Mouse (Mus musculus) heart, embryonic 10.5 days (tissue): Measurements from ENCODE around the gene Tpcn1. TPM values are rescaled to one million over a fixed set of nuclear protein-coding genes. Genes with fewer than 3 reads are reported as not detected.

Experiments used
- DNase-seq: peaks from one replicate; pipeline ENCODE4 v3.0.0-alpha.2; 2017; ENCODE audit warnings: low spot score
- H3K27ac ChIP-seq: fragments of 300-500 bp; sonication (generic); 2 replicates; pipeline ENCODE4 v1.5.1; 2016; ENCODE audit warnings: mild to moderate bottlenecking
- H3K27me3 ChIP-seq: fragments of 300-500 bp; sonication (generic); 2 replicates; pipeline ENCODE4 v1.6.1; 2016; ENCODE audit warnings: mild to moderate bottlenecking; ENCODE audit not compliant: poor library complexity, insufficient read depth, severe bottlenecking
- H3K36me3 ChIP-seq: fragments of 300-500 bp; sonication (generic); 2 replicates; pipeline ENCODE4 v1.6.1; 2016; ENCODE audit warnings: mild to moderate bottlenecking, moderate library complexity
- H3K4me1 ChIP-seq: fragments of 300-500 bp; sonication (generic); 2 replicates; pipeline ENCODE4 v1.6.1; 2016; ENCODE audit warnings: mild to moderate bottlenecking
- H3K4me3 ChIP-seq: fragments of 300-500 bp; sonication (generic); 2 replicates; pipeline ENCODE4 v1.5.1; 2016; ENCODE audit warnings: mild to moderate bottlenecking, moderate library complexity
- H3K9me3 ChIP-seq: fragments of 300-500 bp; sonication (generic); 2 replicates; pipeline ENCODE4 v1.6.1; 2016; ENCODE audit warnings: mild to moderate bottlenecking, moderate library complexity
- WGBS: fragments of 180-500 bp; shearing (Covaris S2); methylation state at CpG from one replicate; pipeline ENCODE4 v1.1.7; 2016; 5-methylcytosine and 5-hydroxymethylcytosine counted together
- polyA plus RNA-seq: library from polyadenylated mRNA; unstranded; fragments of >200 nt; fragmentation: Nextera tagmentation; extraction: Ambion mirVana; gene quantifications from 2 replicates; pipeline ENCODE4 v1.2.1, GENCODE M21; 2016

The Tpcn1 gene
- polyA plus RNA-seq, 1 experiment from 2014 or later: 21.7 TPM

DNA sequence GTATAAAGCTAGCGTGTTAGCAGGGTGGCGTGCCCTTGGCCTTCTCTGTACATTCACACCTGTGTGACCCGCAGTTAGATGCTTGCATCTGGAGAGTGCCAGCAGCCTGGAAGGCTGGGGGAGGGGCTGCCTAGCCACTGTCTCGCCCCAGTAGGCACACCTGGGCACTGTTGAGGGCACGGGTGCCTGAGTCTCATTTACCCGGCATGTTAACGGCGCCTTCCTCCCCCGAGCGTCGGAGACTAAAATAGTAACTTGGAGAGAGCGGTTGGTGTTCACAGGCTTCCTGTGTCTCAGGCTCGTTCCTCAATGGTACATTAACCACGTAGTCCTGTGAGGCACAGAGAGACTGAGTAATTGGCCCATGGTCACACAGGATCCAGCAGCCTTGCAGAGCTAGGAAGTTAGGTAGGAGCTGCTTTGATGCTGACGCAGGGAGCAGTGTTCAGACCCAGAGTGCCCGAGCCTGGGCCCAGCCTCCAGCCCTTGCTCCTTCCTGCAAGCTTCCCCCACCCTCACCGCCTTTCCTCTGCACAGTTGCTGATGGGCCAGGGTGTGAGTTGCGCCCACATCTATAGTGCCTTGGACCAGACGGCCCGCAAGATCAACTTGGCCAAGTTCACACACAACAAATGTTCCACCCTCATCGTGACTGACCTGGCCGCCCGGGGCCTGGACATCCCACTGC, 32.7 kb upstream of the Tpcn1 start:
- Histone ChIP-seq H3K4me3 (no peak overlapping the region), H3K9me3 (no peaks in the 10 kb centered on the region), H3K27ac (no peak overlapping the region), H3K27me3 (no peaks in the 10 kb centered on the region), H3K4me1 (peaks cover 9% of the 10 kb centered on the region), H3K36me3 (peaks cover 98% of the 10 kb centered on the region)
- WGBS: 88% methylated on average over 23 of the region's 23 CpGs
- DNase-seq: no peak

DNA sequence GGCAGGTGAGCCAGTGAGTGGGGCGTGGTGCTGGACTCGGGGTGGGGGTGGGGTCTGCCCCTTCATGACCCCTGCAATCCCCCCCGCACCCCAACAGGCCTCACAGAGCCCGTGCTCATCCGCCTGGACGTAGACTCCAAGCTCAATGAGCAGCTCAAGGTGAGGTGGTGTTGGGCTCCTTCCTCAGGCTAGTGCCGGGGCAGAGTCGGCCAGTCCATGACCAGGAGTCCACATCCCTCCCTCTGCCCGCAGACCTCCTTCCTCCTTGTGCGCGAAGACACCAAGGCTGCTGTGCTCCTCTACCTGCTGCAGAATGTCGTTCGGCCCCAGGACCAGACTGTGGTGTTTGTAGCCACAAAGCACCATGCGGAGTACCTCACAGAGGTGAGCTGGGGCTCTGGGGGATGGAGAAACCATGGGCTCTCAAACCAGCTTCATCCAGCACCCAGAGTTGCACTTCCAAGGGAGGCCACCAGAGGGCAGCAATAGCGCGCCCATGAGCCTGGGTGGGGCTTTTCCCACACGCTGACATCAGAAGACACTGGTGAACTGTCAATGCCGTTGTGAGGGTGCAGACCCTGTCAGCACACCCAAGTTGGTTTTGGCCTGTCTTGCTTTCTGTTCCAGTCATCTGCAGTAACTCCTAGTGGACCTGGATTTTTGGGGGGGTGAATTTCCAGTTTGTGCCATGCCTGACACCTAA, 32.1 kb upstream of the Tpcn1 start:
- Histone ChIP-seq H3K4me3 (no peak overlapping the region), H3K4me1 (peaks cover 2% of the 10 kb centered on the region; the same call in 1 of the 2 replicates), H3K27me3 (no peaks in the 10 kb centered on the region), H3K36me3 (peaks cover 98% of the 10 kb centered on the region), H3K27ac (no peak overlapping the region), H3K9me3 (no peaks in the 10 kb centered on the region)
- DNase-seq: no peak
- WGBS: 70% methylated on average over 18 of the region's 18 CpGs

DNA sequence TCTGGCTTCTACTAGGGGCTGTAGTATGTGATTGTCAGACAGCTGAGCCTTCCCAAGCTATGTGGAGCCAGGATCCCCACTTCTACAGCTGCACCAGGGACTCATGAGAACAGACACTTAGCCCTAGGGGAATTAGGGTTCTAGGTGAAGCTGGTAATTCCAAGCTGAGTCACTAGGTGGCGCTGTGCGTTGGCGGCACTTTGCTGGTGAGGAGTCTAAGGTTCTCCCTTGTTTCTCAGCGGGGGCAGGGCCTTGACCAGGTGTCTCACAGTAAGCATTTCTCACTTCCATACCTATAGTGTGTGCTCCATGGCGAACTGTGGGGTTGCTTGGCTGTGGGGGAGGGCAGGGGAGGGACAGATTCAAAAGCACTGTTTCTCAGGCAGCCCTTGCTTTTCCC, 30.7 kb upstream of the Tpcn1 start:
- Histone ChIP-seq H3K4me1 (no peaks in the 10 kb centered on the region; the same call in 1 of the 2 replicates), H3K27ac (no peak overlapping the region), H3K4me3 (no peak overlapping the region), H3K9me3 (no peaks in the 10 kb centered on the region), H3K27me3 (no peaks in the 10 kb centered on the region), H3K36me3 (peaks cover 90% of the 10 kb centered on the region)
- no peak for DNase-seq
- 21% methylated on average over 5 of the region's 5 CpGs for WGBS

DNA sequence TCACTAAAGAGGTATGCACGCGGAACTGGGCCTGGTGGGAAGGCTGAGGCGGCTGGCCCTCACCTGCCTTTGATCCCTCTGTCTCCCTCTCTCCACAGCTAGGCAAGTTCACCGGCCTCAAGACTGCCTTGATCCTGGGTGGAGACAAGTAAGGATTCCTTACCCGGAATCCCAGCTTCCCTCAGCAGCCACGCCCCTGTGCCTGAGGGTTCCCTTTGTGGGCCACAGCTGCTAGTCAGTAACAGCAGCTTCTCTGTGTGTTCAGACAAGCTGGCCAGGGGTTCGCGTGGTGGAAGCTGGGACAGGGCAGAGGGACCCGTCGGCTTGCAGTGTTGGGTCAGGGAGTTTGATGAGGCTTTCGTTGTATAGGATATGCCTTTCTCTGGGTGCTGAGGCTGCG, 30.3 kb upstream of the Tpcn1 start:
- WGBS: 83% methylated on average over 12 of the region's 12 CpGs
- H3K4me3 ChIP-seq: no peak overlapping the region
- H3K9me3 ChIP-seq: no peaks in the 10 kb centered on the region
- DNase-seq: no peak
- no peaks in the 10 kb centered on the region for H3K27me3 ChIP-seq
- peaks cover 4% of the 10 kb centered on the region for H3K4me1 ChIP-seq
- H3K27ac ChIP-seq: no peak overlapping the region
- H3K36me3 ChIP-seq: peaks cover 86% of the 10 kb centered on the region

DNA sequence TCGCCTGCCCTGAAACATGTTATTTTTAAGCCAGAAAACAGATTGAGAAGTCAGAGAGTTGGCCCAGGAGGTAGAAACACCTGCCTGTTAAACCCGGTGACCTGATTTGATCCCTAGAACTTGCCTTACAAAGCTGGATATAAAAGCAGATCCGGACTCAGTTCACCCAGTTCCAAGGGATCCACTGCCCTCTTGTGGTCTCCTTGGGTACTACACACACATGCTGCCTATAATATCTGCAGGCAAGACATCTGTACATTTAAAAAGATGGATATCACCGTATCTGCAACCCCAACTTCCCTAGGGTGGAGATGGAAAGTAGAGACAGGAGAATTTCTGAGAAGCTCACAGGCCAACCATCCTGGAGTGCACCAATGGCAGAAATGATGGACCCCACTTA, 27.4 kb upstream of the Tpcn1 start:
- no peak for DNase-seq
- peaks cover 57% of the 10 kb centered on the region for H3K36me3 ChIP-seq
- 97% methylated on average over 4 of the region's 4 CpGs for WGBS

DNA sequence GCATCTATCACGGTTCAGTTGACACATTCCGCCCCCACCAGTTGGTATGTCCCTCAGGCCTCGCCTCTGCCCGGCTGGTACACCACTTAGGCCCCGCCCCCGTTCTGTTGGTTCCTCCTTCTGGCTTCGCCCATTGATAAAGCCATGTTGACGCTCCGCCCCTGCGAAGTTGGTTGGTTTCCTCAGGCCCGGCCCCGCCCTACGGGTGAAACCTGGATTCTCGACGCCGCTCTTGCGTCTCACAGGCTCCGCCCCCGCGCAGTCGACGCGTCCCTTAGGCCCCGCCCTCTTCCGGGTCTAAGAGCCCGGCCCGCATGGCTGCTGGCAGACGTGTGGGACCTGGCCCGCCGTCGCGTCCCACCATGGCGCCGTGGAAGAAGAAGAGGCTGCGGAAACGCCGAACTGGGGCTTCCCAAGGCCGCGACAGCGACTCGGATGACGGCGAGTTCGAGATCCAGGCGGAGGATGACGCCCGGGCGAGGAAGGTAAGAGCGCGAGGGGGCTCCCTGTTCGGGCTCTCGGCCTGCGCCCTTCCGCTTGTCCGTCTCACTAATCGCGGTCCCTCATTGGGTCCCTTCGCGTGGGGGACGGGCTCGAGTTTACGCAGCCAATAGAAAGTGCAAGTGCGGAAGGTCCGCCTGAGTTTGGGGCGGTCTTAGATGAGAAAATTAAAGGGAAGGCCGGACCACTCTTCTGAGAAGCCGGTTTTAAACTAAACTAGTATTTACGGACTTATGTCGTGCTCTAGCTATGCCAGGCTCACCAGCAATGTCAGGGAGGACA, 24.5 kb upstream of the Tpcn1 start:
- WGBS: under 1% methylated on average over 69 of the region's 69 CpGs
- H3K9me3 ChIP-seq: no peaks in the 10 kb centered on the region
- H3K36me3 ChIP-seq: peaks cover 45% of the 10 kb centered on the region
- no peaks in the 10 kb centered on the region for H3K27me3 ChIP-seq
- peak overlapping the region; percentile 66 for H3K4me3 ChIP-seq
- peak; percentile 100 for DNase-seq
- peak overlapping the region; percentile 95 for H3K27ac ChIP-seq
- H3K4me1 ChIP-seq: peaks cover 15% of the 10 kb centered on the region

More for the DNA sequence above, 27.4 kb upstream of the Tpcn1 start:
- Histone ChIP-seq H3K9me3 (no peaks in the 10 kb centered on the region), H3K27me3 (no peaks in the 10 kb centered on the region), H3K27ac (no peak overlapping the region), H3K4me3 (no peak overlapping the region), H3K4me1 (peaks cover 14% of the 10 kb centered on the region)

DNA sequence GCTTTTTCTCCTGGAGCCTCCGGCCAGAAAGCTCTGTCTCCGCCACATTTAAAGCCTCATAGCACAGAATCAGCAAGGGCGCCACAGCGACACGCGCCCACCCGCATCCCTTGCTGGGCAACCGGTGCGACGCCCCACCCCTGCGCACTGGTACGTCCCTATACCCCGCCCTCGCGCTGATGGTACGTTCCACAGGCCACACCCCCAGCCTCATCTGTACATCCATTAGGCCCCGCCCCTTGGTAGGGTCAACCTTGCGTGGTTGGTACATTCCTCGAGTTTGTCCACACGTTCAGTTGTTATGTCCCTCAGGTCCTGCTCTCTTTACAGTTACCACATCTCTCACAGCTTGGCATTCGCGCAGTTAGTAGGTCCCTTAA, 24.0 kb upstream of the Tpcn1 start, which contains the start of the genes Rita1 and Ddx54:
Gene Rita1 (minus strand): TSS at position 148 of the 380 bp plus-strand sequence.
Gene Ddx54 (plus strand): TSS at position 298 of the 380 bp plus-strand sequence.
- H3K4me1 ChIP-seq: peaks cover 15% of the 10 kb centered on the region
- DNase-seq: peak; percentile 98
- peak within 1 kb of the TSS; percentile 95 for H3K27ac ChIP-seq
- H3K36me3 ChIP-seq: peaks cover 42% of the 10 kb centered on the region
- H3K4me3 ChIP-seq: peak within 1 kb of the TSS; percentile 66
- H3K9me3 ChIP-seq: no peaks in the 10 kb centered on the region
- no peaks in the 10 kb centered on the region for H3K27me3 ChIP-seq
- 0% methylated on average over 22 of the region's 22 CpGs for WGBS

DNA sequence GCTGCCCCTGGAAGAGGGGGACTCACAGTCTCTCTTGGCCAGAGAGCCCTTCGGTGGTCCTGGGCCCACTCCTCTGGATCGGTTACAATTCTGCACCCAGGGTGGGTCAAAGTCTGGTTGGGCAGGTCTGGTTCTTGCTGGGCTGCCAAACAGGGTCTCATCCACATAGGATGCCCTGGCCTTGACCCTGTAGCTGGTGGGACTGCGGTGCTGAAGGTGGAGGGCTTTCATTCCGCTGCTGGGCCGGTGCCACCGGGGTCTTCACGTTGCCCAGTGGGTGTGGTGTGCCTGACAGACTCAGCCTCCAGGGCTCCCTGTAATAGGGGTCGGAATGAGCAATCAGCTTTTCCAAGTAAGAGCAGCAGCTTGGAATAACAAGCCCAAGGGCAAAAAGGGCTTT, 22.9 kb upstream of the Tpcn1 start:
- Histone ChIP-seq H3K4me3 (peak overlapping the region; percentile 66), H3K27ac (peak overlapping the region; percentile 8; the same call in 1 of the 2 replicates), H3K9me3 (no peaks in the 10 kb centered on the region), H3K36me3 (peaks cover 34% of the 10 kb centered on the region), H3K27me3 (peaks cover 7% of the 10 kb centered on the region; the same call in 1 of the 2 replicates), H3K4me1 (peaks cover 15% of the 10 kb centered on the region)
- DNase-seq: no peak
- 65% methylated on average over 8 of the region's 8 CpGs for WGBS

DNA sequence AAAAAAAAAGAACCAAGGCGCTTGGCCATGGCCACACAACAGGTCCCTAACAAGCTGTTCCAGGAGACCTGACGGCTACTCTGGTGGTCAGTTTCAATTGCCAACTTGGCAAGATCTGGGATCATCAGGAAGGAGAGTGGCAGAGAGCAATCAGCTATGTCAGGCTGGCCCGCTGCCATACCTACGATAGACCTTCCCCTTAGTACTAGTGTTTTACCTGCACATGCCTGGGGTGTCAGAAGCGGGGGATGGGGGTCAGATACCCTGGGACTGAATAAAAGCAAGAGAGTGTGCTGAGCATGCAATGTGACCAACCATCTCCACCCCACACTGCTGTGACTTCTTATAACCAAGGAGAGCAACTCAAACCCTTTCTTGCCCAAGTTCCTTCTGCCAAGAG, 22.4 kb upstream of the Tpcn1 start:
- H3K27me3 ChIP-seq: peaks cover 9% of the 10 kb centered on the region; the same call in 1 of the 2 replicates
- 90% methylated on average over 5 of the region's 5 CpGs for WGBS
- H3K9me3 ChIP-seq: no peaks in the 10 kb centered on the region
- H3K36me3 ChIP-seq: peaks cover 30% of the 10 kb centered on the region
- peak overlapping the region; percentile 66; the same call in 1 of the 2 replicates for H3K4me3 ChIP-seq
- H3K4me1 ChIP-seq: peaks cover 15% of the 10 kb centered on the region
- DNase-seq: no peak
- H3K27ac ChIP-seq: no peak overlapping the region

DNA sequence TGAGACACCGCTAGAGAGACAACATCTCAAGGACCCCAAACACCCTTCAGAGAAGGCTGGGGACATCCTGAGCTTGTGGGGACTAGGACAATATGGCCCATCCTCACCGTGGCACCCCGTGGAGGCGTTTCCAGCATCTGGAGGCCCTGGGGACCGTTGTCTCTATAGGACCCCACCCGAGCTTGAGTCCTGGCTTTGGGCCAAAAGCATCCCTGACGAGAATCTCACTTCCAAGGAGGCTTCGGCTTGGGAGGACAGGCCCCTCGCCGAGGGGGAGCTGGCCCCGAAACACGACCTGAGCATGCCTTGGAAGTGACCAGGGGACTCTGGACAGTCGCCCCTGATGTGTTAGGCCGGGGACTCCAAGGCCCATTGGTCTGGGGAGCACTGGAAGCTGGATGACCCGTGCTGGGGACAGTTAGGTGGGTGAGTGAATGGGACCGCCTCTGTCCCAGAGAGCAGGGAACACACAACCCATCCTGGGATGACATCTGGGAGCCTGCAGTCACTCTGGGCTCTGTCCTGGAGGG, 20.8 kb upstream of the Tpcn1 start:
- peaks cover 9% of the 10 kb centered on the region; the same call in 1 of the 2 replicates for H3K27me3 ChIP-seq
- H3K36me3 ChIP-seq: peaks cover 20% of the 10 kb centered on the region
- H3K4me3 ChIP-seq: no peak overlapping the region
- H3K27ac ChIP-seq: no peak overlapping the region
- H3K9me3 ChIP-seq: no peaks in the 10 kb centered on the region
- no peak for DNase-seq
- WGBS: 84% methylated on average over 16 of the region's 16 CpGs
- H3K4me1 ChIP-seq: peaks cover 23% of the 10 kb centered on the region

DNA sequence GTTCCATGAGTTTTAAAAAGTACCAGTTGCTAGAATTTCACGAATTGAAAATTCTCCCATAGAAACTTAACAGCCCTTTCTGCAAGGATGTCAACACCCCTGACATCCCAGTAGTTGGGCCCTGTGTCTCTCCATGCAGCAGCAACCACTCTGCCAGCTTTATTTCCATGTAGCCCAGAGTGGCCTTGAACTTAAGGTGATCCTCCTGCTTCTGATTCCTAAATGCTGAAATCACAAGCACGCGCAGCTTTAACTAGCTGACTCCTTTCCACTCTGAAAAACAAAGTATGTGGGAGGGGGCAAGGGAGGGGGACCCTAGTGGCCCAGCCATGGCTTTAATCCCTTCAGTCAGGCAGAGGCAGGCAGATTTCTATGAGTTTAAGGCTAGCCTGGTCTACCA, 18.9 kb upstream of the Tpcn1 start:
- Histone ChIP-seq H3K9me3 (no peaks in the 10 kb centered on the region), H3K4me3 (no peak overlapping the region), H3K27ac (no peak overlapping the region), H3K4me1 (peaks cover 18% of the 10 kb centered on the region), H3K27me3 (peaks cover 25% of the 10 kb centered on the region), H3K36me3 (peaks cover 20% of the 10 kb centered on the region)
- no peak for DNase-seq
- 77% methylated on average over 3 of the region's 3 CpGs for WGBS

DNA sequence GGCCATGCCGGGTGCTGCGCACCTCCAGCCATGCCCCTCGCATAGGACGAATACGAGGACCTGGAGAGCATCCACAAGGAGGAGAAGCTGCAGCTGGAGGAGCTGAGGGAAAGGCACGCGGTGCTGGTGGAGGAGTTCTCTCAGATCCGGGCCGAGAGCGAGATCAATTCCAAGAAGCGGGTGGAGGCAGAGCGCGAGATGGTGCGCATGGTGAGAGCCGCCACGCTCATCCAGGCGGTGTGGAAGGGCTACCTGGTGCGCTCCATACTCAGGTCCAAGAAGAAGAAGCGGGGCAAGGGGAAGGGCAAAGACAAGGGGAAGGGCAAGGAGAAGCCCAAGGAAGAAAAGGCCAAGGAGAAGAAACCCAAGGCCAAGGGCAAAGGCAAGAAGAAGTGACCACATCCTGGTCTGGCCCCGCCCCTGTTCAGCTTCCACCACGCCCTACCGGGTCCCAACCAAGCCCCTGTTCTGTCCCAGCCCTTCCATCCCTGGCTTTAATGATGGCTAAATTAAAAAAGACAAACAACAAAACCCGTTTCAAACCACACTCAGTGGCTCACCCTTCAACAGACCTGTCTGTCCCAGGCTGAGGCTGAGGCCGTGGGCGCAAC, 18.2 kb upstream of the Tpcn1 start:
- DNase-seq: no peak
- Histone ChIP-seq H3K27ac (no peak overlapping the region), H3K27me3 (peaks cover 29% of the 10 kb centered on the region), H3K36me3 (peaks cover 20% of the 10 kb centered on the region), H3K9me3 (no peaks in the 10 kb centered on the region), H3K4me1 (peaks cover 18% of the 10 kb centered on the region), H3K4me3 (no peak overlapping the region)
- WGBS: 54% methylated on average over 25 of the region's 25 CpGs
